Mouse (Mus musculus) lung, adult 2 months (tissue): ENCODE results near the gene Fgf7.

Source experiments
- CTCF ChIP-seq: fragments of 200-500 bp; IDR thresholded peaks from 2 replicates; pipeline ENCODE4 v1.5.1; 2011; ENCODE audit warnings: mild to moderate bottlenecking, low read length, control low read depth; ENCODE audit not compliant: insufficient read depth
- POLR2A ChIP-seq: fragments of 200-500 bp; IDR thresholded peaks from 2 replicates; pipeline ENCODE4 v1.6.1; 2011; ENCODE audit warnings: low read depth, mild to moderate bottlenecking, control low read depth, low read length, borderline replicate concordance; ENCODE audit errors: extremely low read depth

GRCm38 (mm10) chr2:126060595-126060994 lies 26.1 kb downstream of the Fgf7 start:
- no peak for TF ChIP-seq CTCF
- no peak for TF ChIP-seq POLR2A
